Mouse (Mus musculus) heart, adult 2 months (tissue): ENCODE data around the gene Serpinf2.

ENCODE experiments used
- CTCF ChIP-seq: fragments of 200-600 bp; IDR thresholded peaks from 2 replicates; pipeline ENCODE4 v1.8.1; 2022; ENCODE audit warnings: antibody characterized with exemption, mild to moderate bottlenecking, moderate library complexity
- POLR2A ChIP-seq: fragments of 200-500 bp; IDR thresholded peaks from 2 replicates; pipeline ENCODE4 v1.6.1; 2011; ENCODE audit warnings: mild to moderate bottlenecking, low read depth, low read length, control low read depth; ENCODE audit not compliant: insufficient read depth

GRCm38 (mm10) chr11:75420810-75421374 lies 18.5 kb downstream of the Serpinf2 start:
- TF ChIP-seq CTCF (no peak), POLR2A (no peak)
